In genomic region chr16:22767405-22767804, GRCm38 (mm10) we compare ENCODE assay signal across 20 mouse cellular contexts. TPM values are rescaled to one million over a fixed set of nuclear protein-coding genes. Genes with fewer than 3 reads are reported as not detected.
DNase-seq lines count a peak whose midpoint lies in the region; ATAC-seq and TF ChIP-seq lines count a peak whose summit lies in the region.
"Had no signal": no experiment of that assay in that cellular context is flagged by ENCODE, and none has a peak within 500 bp of the region (broad histone marks: within the 10 kb centered on the region; RNA-seq: fewer than 3 reads in every experiment).

No protein-coding gene starts in this region.

- H3K4me1 ChIP-seq in intestine, postnatal 0 days (replicated peaks; ENCODE audit: control insufficient read depth, insufficient read depth, low read length) = no peaks in the 10 kb centered on the region
- H3K4me1 ChIP-seq in intestine, embryonic 16.5 days (ENCODE audit: control insufficient read depth, insufficient read depth, low read length) = no peaks in the 10 kb centered on the region
- H3K4me1 ChIP-seq: forebrain, embryonic 15.5 days; limb, embryonic 10.5 days; liver, embryonic 15.5 days had no signal

- no peak overlapping the region for H3K4me2 ChIP-seq in intestine, postnatal 0 days (replicated peaks; ENCODE audit: low read depth)
- H3K4me2 ChIP-seq in intestine, embryonic 16.5 days (ENCODE audit: low read depth, low read length) = no peak overlapping the region
- H3K4me2 ChIP-seq: forebrain, embryonic 15.5 days; liver, embryonic 15.5 days; midbrain, embryonic 11.5 days had no signal

- no peak overlapping the region for H3K4me3 ChIP-seq in intestine, postnatal 0 days (ENCODE audit: low read depth, low read length)
- no peak overlapping the region for H3K4me3 ChIP-seq in intestine, embryonic 16.5 days (ENCODE audit: low read length)
- H3K4me3 ChIP-seq: forebrain, embryonic 15.5 days; limb, embryonic 10.5 days; liver, embryonic 15.5 days; myocyte had no signal

- WGBS in intestine, postnatal 0 days = 89% methylated on average over 3 of the region's 3 CpGs
- 84% methylated on average over 3 of the region's 3 CpGs for WGBS in intestine, embryonic 16.5 days

- DNase-seq in thymus, postnatal 14 days = peak; percentile 6
- no peak for DNase-seq in thymus, adult 18-20 months
- peak; percentile 80 for DNase-seq in R1 (ENCODE audit: low read depth, low spot score)
- DNase-seq: kidney, postnatal 36 days; lung, postnatal 36 days had no signal

- no peaks in the 10 kb centered on the region for H3K36me3 ChIP-seq in intestine, postnatal 0 days (ENCODE audit: control insufficient read depth, insufficient read depth)
- H3K36me3 ChIP-seq in intestine, embryonic 16.5 days (ENCODE audit: control insufficient read depth, insufficient read depth, low read length) = no peaks in the 10 kb centered on the region
- H3K36me3 ChIP-seq: forebrain, embryonic 15.5 days; limb, embryonic 10.5 days; liver, embryonic 15.5 days had no signal

- H3K27ac ChIP-seq in intestine, postnatal 0 days (ENCODE audit: low read depth, low read length) = no peak overlapping the region
- no peak overlapping the region for H3K27ac ChIP-seq in intestine, embryonic 16.5 days (ENCODE audit: low read length)
- H3K27ac ChIP-seq: forebrain, embryonic 15.5 days; limb, embryonic 10.5 days; liver, embryonic 15.5 days had no signal

- no peak overlapping the region for H3K9ac ChIP-seq in intestine, postnatal 0 days (ENCODE audit: low read depth, low read length)
- no peak overlapping the region for H3K9ac ChIP-seq in intestine, embryonic 16.5 days (ENCODE audit: low read depth, low read length)
- H3K9ac ChIP-seq: forebrain, embryonic 15.5 days; liver, embryonic 15.5 days had no signal

- no peaks in the 10 kb centered on the region for H3K27me3 ChIP-seq in intestine, postnatal 0 days (replicated peaks; ENCODE audit: control insufficient read depth, insufficient read depth, low read length)
- no peaks in the 10 kb centered on the region for H3K27me3 ChIP-seq in intestine, embryonic 16.5 days (replicated peaks; ENCODE audit: control insufficient read depth, insufficient read depth, low read length)
- H3K27me3 ChIP-seq: forebrain, embryonic 15.5 days; liver, embryonic 15.5 days had no signal

- ATAC-seq in intestine, postnatal 0 days = no peak
- ATAC-seq in intestine, embryonic 16.5 days = no peak
- ATAC-seq in megakaryocyte-erythroid progenitor cell, adult 5-6 weeks (replicated peaks; ENCODE audit: low FRiP score, low TSS enrichment, poor library complexity, severe bottlenecking) = no peak
- no peak for ATAC-seq in monocyte, adult 5-6 weeks (replicated peaks; ENCODE audit: insufficient number of reproducible peaks, low FRiP score, low TSS enrichment, poor library complexity, severe bottlenecking)
- ATAC-seq: forebrain, embryonic 15.5 days; inflammation-experienced regulatory T-cells, adult 6 months had no signal

- no peaks in the 10 kb centered on the region for H3K9me3 ChIP-seq in intestine, postnatal 0 days (ENCODE audit: control insufficient read depth)
- H3K9me3 ChIP-seq in intestine, embryonic 16.5 days (ENCODE audit: control insufficient read depth, low read length) = no peaks in the 10 kb centered on the region
- H3K9me3 ChIP-seq: forebrain, embryonic 15.5 days; limb, embryonic 10.5 days; liver, embryonic 15.5 days had no signal

- TF ChIP-seq CTCF in intestine, postnatal 0 days (IDR thresholded peaks at IDR 0.05; ENCODE audit: low read depth) = 0 out of 2 replicates have a peak, but pooled peaks have one; percentile 22

RNA-seq across cellular contexts. Expression of gene Crygs, which starts 44.0 kb away (rescaled TPM):
- polyA plus RNA-seq in intestine, postnatal 0 days (2015; fragmentation: Nextera tagmentation; extraction: Ambion mirVana) = not detected in 2 replicates
- not detected in 2 replicates for polyA plus RNA-seq in intestine, embryonic 16.5 days (2015; fragmentation: Nextera tagmentation; extraction: Ambion mirVana)
- total RNA-seq in megakaryocyte-erythroid progenitor cell, adult 5-6 weeks (2014; fragmentation: Nextera tagmentation) = not detected in 2 replicates
- total RNA-seq in megakaryocyte-erythroid progenitor cell, adult 5-6 weeks (2017) = not detected in 2 replicates
- not detected in 3 replicates for total RNA-seq in monocyte, adult 5-6 weeks (2017)
- total RNA-seq: adrenal gland, postnatal 14 days; heart, postnatal 36 days; layer of hippocampus, postnatal 25 days had no signal
- polyA plus RNA-seq: forebrain, embryonic 15.5 days; inflammation-experienced regulatory T-cells, adult 6 months; limb, embryonic 10.5 days; myocyte; spleen, adult 2 months; testis, adult 2 months had no signal

Comparison
In these comparisons a context has a peak if more than half of its experiments do, and no peak if none do; other contexts are left out.
1. DNase-seq: peak in thymus, postnatal 14 days (single experiment) and R1 (single experiment); none in thymus, adult 18-20 months (0 of 2).